In the genomic region with DNA sequence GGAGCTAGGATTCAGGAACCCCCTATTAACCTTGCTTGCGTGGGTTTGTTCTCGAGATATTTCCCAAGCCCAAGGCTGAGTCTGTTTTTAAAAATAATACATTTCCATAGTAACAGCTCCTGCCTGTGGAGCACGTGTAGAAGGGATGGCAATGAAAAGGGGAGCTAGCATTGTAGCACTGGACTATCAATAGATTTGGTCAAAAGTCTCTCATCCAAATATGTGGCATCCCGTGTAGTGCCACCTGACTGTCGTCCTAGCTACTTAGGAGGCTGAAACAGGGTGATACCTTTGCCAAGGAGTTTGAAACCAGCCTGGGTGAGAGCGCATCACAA, we compare ENCODE assay signal across 8 mouse cellular contexts. TPM values are rescaled to one million over a fixed set of nuclear protein-coding genes. Genes with fewer than 3 reads are reported as not detected.
DNase-seq lines count a peak whose midpoint lies in the region; ATAC-seq and TF ChIP-seq lines count a peak whose summit lies in the region.

No protein-coding gene starts in this region.

- no peaks in the 10 kb centered on the region for H3K9me3 ChIP-seq in kidney, postnatal 0 days (replicated peaks; ENCODE audit: low read length)
- no peaks in the 10 kb centered on the region for H3K9me3 ChIP-seq in hindbrain, embryonic 12.5 days (replicated peaks)
- H3K9me3 ChIP-seq in midbrain, embryonic 12.5 days = no peaks in the 10 kb centered on the region

- 25% methylated on average over 6 of the region's 6 CpGs for WGBS in kidney, postnatal 0 days
- 20% methylated on average over 6 of the region's 6 CpGs for WGBS in hindbrain, embryonic 12.5 days
- WGBS in midbrain, embryonic 12.5 days = 22% methylated on average over 6 of the region's 6 CpGs

- H3K4me2 ChIP-seq in kidney, postnatal 0 days (ENCODE audit: low read length) = peak overlapping the region; percentile 93
- H3K4me2 ChIP-seq in hindbrain, embryonic 12.5 days (replicated peaks) = peak overlapping the region; percentile 95
- H3K4me2 ChIP-seq in midbrain, embryonic 12.5 days (replicated peaks) = peak overlapping the region; percentile 92

- DNase-seq in kidney, postnatal 0 days (ENCODE audit: low spot score) = peak; percentile 61
- DNase-seq in kidney, adult 8-10 months = no peak
- no peak for DNase-seq in ovary, adult 18-20 months (ENCODE audit: low spot score)
- no peak for DNase-seq in B cell, adult 2 months
- DNase-seq in kidney, adult 9 months = no peak

- no peak for TF ChIP-seq POLR2A in bone marrow macrophage, adult 2 months (IDR thresholded peaks at IDR 0.05; ENCODE audit: borderline replicate concordance, low read depth, low read length)

- peak overlapping the region; percentile 84; the same call in 1 of the 2 replicates for H3K4me3 ChIP-seq in kidney, postnatal 0 days (replicated peaks; ENCODE audit: low read depth, low read length)
- H3K4me3 ChIP-seq in bone marrow macrophage, adult 2 months (ENCODE audit: insufficient read depth, low read length) = peak overlapping the region; percentile 50
- H3K4me3 ChIP-seq in hindbrain, embryonic 12.5 days = peak overlapping the region; percentile 97
- peak overlapping the region; percentile 95 for H3K4me3 ChIP-seq in midbrain, embryonic 12.5 days

- H3K27ac ChIP-seq in kidney, postnatal 0 days = 0 out of 2 replicates have a peak overlapping the region, but pooled peaks have one; percentile 43
- 0 out of 2 replicates have a peak overlapping the region, but pooled peaks have one; percentile 26 for H3K27ac ChIP-seq in bone marrow macrophage, adult 2 months (ENCODE audit: insufficient read depth, low read depth, low read length)
- peak overlapping the region; percentile 80 for H3K27ac ChIP-seq in hindbrain, embryonic 12.5 days
- peak overlapping the region; percentile 80 for H3K27ac ChIP-seq in midbrain, embryonic 12.5 days (replicated peaks)

- H3K9ac ChIP-seq in kidney, postnatal 0 days (ENCODE audit: low read depth, low read length) = peak overlapping the region; percentile 46
- 0 out of 2 replicates have a peak overlapping the region, but pooled peaks have one; percentile 96 for H3K9ac ChIP-seq in hindbrain, embryonic 12.5 days
- peak overlapping the region; percentile 47 for H3K9ac ChIP-seq in midbrain, embryonic 12.5 days (replicated peaks)

- H3K4me1 ChIP-seq in kidney, postnatal 0 days (replicated peaks; ENCODE audit: insufficient read depth, low read length) = peaks cover 16% of the 10 kb centered on the region
- H3K4me1 ChIP-seq in bone marrow macrophage, adult 2 months (ENCODE audit: control insufficient read depth, insufficient read depth, low read length) = peaks cover 33% of the 10 kb centered on the region
- H3K4me1 ChIP-seq in hindbrain, embryonic 12.5 days = peaks cover 34% of the 10 kb centered on the region
- H3K4me1 ChIP-seq in midbrain, embryonic 12.5 days = peaks cover 36% of the 10 kb centered on the region

- ATAC-seq in kidney, postnatal 0 days (replicated peaks; ENCODE audit: low FRiP score, low read depth) = no peak
- no peak for ATAC-seq in hindbrain, embryonic 12.5 days (ENCODE audit: low FRiP score)
- ATAC-seq in midbrain, embryonic 12.5 days (ENCODE audit: low FRiP score, low read depth) = no peak

- TF ChIP-seq CTCF in kidney, postnatal 0 days (IDR thresholded peaks at IDR 0.05; ENCODE audit: low read depth) = no peak
- no peak for TF ChIP-seq CTCF in bone marrow macrophage, adult 2 months (IDR thresholded peaks at IDR 0.05; ENCODE audit: low read depth, low read length)

- H3K27me3 ChIP-seq in kidney, postnatal 0 days (ENCODE audit: insufficient read depth, low read length) = no peaks in the 10 kb centered on the region
- H3K27me3 ChIP-seq in hindbrain, embryonic 12.5 days = no peaks in the 10 kb centered on the region
- no peaks in the 10 kb centered on the region; the same call in 1 of the 2 replicates for H3K27me3 ChIP-seq in midbrain, embryonic 12.5 days

- peaks cover 8% of the 10 kb centered on the region for H3K36me3 ChIP-seq in kidney, postnatal 0 days (ENCODE audit: insufficient read depth, low read length)
- H3K36me3 ChIP-seq in hindbrain, embryonic 12.5 days = peaks cover 12% of the 10 kb centered on the region
- H3K36me3 ChIP-seq in midbrain, embryonic 12.5 days = peaks cover 11% of the 10 kb centered on the region

RNA-seq across cellular contexts. Expression of a gene that starts 0.7 kb away (rescaled TPM):
- 11.6 and 13.0 TPM in 2 replicates for polyA plus RNA-seq in kidney, postnatal 0 days (2015; fragmentation: Nextera tagmentation; extraction: Ambion mirVana)
- polyA plus RNA-seq in bone marrow macrophage, adult 2 months (2012; ENCODE audit: insufficient read depth, insufficient read length, missing spikeins) = 19.9 and 24.0 TPM in 2 replicates
- polyA plus RNA-seq in hindbrain, embryonic 12.5 days (2016; fragmentation: Nextera tagmentation; extraction: Ambion mirVana) = 20.2 and 22.2 TPM in 2 replicates
- polyA plus RNA-seq in midbrain, embryonic 12.5 days (2016; fragmentation: Nextera tagmentation; extraction: Ambion mirVana) = 19.0 and 19.7 TPM in 2 replicates

RNA-seq across cellular contexts. Expression of a gene that starts 5.1 kb away (rescaled TPM):
- polyA plus RNA-seq in kidney, postnatal 0 days (2015; fragmentation: Nextera tagmentation; extraction: Ambion mirVana) = 32.2 and 33.6 TPM in 2 replicates
- 44.7 and 49.6 TPM in 2 replicates for polyA plus RNA-seq in bone marrow macrophage, adult 2 months (2012; ENCODE audit: insufficient read depth, insufficient read length, missing spikeins)
- polyA plus RNA-seq in hindbrain, embryonic 12.5 days (2016; fragmentation: Nextera tagmentation; extraction: Ambion mirVana) = 37.3 and 41.3 TPM in 2 replicates
- 34.7 and 39.1 TPM in 2 replicates for polyA plus RNA-seq in midbrain, embryonic 12.5 days (2016; fragmentation: Nextera tagmentation; extraction: Ambion mirVana)

RNA-seq across cellular contexts. Expression of a gene that starts 13.7 kb away (rescaled TPM):
- polyA plus RNA-seq in kidney, postnatal 0 days (2015; fragmentation: Nextera tagmentation; extraction: Ambion mirVana) = 186 and 205 TPM in 2 replicates
- polyA plus RNA-seq in bone marrow macrophage, adult 2 months (2012; ENCODE audit: insufficient read depth, insufficient read length, missing spikeins) = 43.6 and 57.0 TPM in 2 replicates
- polyA plus RNA-seq in hindbrain, embryonic 12.5 days (2016; fragmentation: Nextera tagmentation; extraction: Ambion mirVana) = 273 and 290 TPM in 2 replicates
- polyA plus RNA-seq in midbrain, embryonic 12.5 days (2016; fragmentation: Nextera tagmentation; extraction: Ambion mirVana) = 351 and 363 TPM in 2 replicates

RNA-seq across cellular contexts. Expression of a gene that starts 15.3 kb away (rescaled TPM):
- 14.9 and 18.5 TPM in 2 replicates for polyA plus RNA-seq in kidney, postnatal 0 days (2015; fragmentation: Nextera tagmentation; extraction: Ambion mirVana)
- polyA plus RNA-seq in bone marrow macrophage, adult 2 months (2012; ENCODE audit: insufficient read depth, insufficient read length, missing spikeins) = 23.8 and 28.0 TPM in 2 replicates
- 28.9 and 32.5 TPM in 2 replicates for polyA plus RNA-seq in hindbrain, embryonic 12.5 days (2016; fragmentation: Nextera tagmentation; extraction: Ambion mirVana)
- 33.9 and 38.5 TPM in 2 replicates for polyA plus RNA-seq in midbrain, embryonic 12.5 days (2016; fragmentation: Nextera tagmentation; extraction: Ambion mirVana)

RNA-seq across cellular contexts. Expression of a gene that starts 23.3 kb away (rescaled TPM):
- polyA plus RNA-seq in kidney, postnatal 0 days (2015; fragmentation: Nextera tagmentation; extraction: Ambion mirVana) = 88.2 and 95.8 TPM in 2 replicates
- polyA plus RNA-seq in bone marrow macrophage, adult 2 months (2012; ENCODE audit: insufficient read depth, insufficient read length, missing spikeins) = 22.4 and 25.8 TPM in 2 replicates
- polyA plus RNA-seq in hindbrain, embryonic 12.5 days (2016; fragmentation: Nextera tagmentation; extraction: Ambion mirVana) = 99.4 and 103 TPM in 2 replicates
- 96.4 and 109 TPM in 2 replicates for polyA plus RNA-seq in midbrain, embryonic 12.5 days (2016; fragmentation: Nextera tagmentation; extraction: Ambion mirVana)

Comparison
In these comparisons a context has a peak if more than half of its experiments do, and no peak if none do; other contexts are left out.
1. H3K27ac ChIP-seq: peak in every context shown above with its lines; median percentile 80 in hindbrain, embryonic 12.5 days; 80 in midbrain, embryonic 12.5 days; 43 in kidney, postnatal 0 days; 26 in bone marrow macrophage, adult 2 months.
2. H3K9ac ChIP-seq: peak in every context shown above with its lines; median percentile 96 in hindbrain, embryonic 12.5 days; 47 in midbrain, embryonic 12.5 days; 46 in kidney, postnatal 0 days.